Mouse (Mus musculus): ENCODE results near the gene Afmid.

GRCm38 (mm10) chr11:117776085-117776792 lies 49.5 kb upstream of the Afmid start:
- no peak for TF ChIP-seq CTCF (IDR thresholded peaks at IDR 0.05; ENCODE audit: low read depth)
- no peak for TF ChIP-seq EP300 (IDR thresholded peaks at IDR 0.05; ENCODE audit: low read depth)
